Mouse (Mus musculus) MEL (cell line): ENCODE data around the gene Gm19684. TPM values are rescaled to one million over a fixed set of nuclear protein-coding genes. Genes with fewer than 3 reads are reported as not detected.
A peak's percentile ranks its signal among the peaks of the same experiment; 100 is the strongest.
"Not testable (repeated sequence)": the region's sequence is repeated elsewhere in the genome, so short reads cannot be mapped to it uniquely, and the experiment has no call there.

ENCODE experiments used
- DNase-seq: peaks from one replicate; pipeline ENCODE4 v3.0.0; 2011; ENCODE audit warnings: low read depth, low spot score
- H3K27ac ChIP-seq: 2 replicates; pipeline ENCODE4 v1.5.1; 2012; ENCODE audit warnings: low read depth, mild to moderate bottlenecking, control low read depth, low read length, moderate library complexity; ENCODE audit not compliant: control insufficient read depth
- H3K27me3 ChIP-seq, 2 experiments: fragments of 150-350 bp in 1 of 2; sonication (generic) in 1 of 2; 2 replicates each; pipeline ENCODE4 v1.6.1; 2012; ENCODE audit warnings: low read length in 2 of 2, mild to moderate bottlenecking in 2 of 2, improper control_type of control experiment in 1 of 2, moderate library complexity in 1 of 2; ENCODE audit not compliant: insufficient read depth in 2 of 2, control insufficient read depth in 1 of 2
- H3K36me3 ChIP-seq, 2 experiments: 2 replicates each; pipeline ENCODE4 v1.6.1; 2012 to 2014; ENCODE audit warnings: low read length in 2 of 2, improper control_type of control experiment in 1 of 2, inconsistent platforms in 1 of 2, mild to moderate bottlenecking in 1 of 2; ENCODE audit not compliant: insufficient read depth in 2 of 2, control insufficient read depth in 1 of 2
- H3K4me1 ChIP-seq, 2 experiments: fragments of 150-350 bp in 1 of 2; sonication (generic) in 1 of 2; 2 replicates each; pipeline ENCODE4 v1.6.1; 2012; ENCODE audit warnings: low read length in 2 of 2, improper control_type of control experiment in 1 of 2, mild to moderate bottlenecking in 1 of 2; ENCODE audit not compliant: insufficient read depth in 2 of 2, control insufficient read depth in 1 of 2
- H3K4me3 ChIP-seq, 2 experiments: fragments of 150-350 bp in 1 of 2; sonication (generic) in 1 of 2; 2 replicates each; pipeline ENCODE4 v1.5.1; 2012; ENCODE audit warnings: low read depth in 2 of 2, low read length in 2 of 2, mild to moderate bottlenecking in 2 of 2, moderate library complexity in 2 of 2, control low read depth in 1 of 2, improper control_type of control experiment in 1 of 2; ENCODE audit not compliant: control insufficient read depth in 1 of 2, insufficient read depth in 1 of 2
- H3K79me2 ChIP-seq: 2 replicates; pipeline ENCODE4 v1.6.1; 2012; ENCODE audit warnings: mild to moderate bottlenecking, low read length, moderate library complexity; ENCODE audit not compliant: control insufficient read depth, poor library complexity, insufficient read depth
- H3K9ac ChIP-seq: 2 replicates; pipeline ENCODE4 v1.6.1; 2012; ENCODE audit warnings: low read depth, mild to moderate bottlenecking, control low read depth, low read length, moderate library complexity; ENCODE audit not compliant: control insufficient read depth, poor library complexity, severe bottlenecking
- H3K9me3 ChIP-seq: fragments of 150-350 bp; sonication (generic); replicated peaks from 2 replicates; pipeline ENCODE4 v1.6.1; 2012; ENCODE audit warnings: mild to moderate bottlenecking, low read length, improper control_type of control experiment, moderate library complexity; ENCODE audit not compliant: insufficient read depth
- BHLHE40 ChIP-seq: IDR thresholded peaks from 2 replicates; pipeline ENCODE4 v1.6.1; 2012; ENCODE audit warnings: low read depth, mild to moderate bottlenecking, inconsistent platforms, low read length, improper control_type of control experiment, borderline replicate concordance
- USF1 ChIP-seq: IDR thresholded peaks from 2 replicates; pipeline ENCODE4 v1.6.1; 2014; ENCODE audit warnings: low read depth, mild to moderate bottlenecking, inconsistent platforms, low read length, improper control_type of control experiment, moderate library complexity
- polyA plus RNA-seq, 2 experiments: library from polyadenylated mRNA; stranded (reverse) in 1 of 2; unstranded in 1 of 2; fragments of >175 nt in 1 of 2; fragments of >200 nt in 1 of 2; gene quantifications; 2 replicates each; pipeline versions ENCODE4 v1.2.1 to v1.2.4; 2012; ENCODE audit warnings: low replicate concordance in 2 of 2, low read depth in 1 of 2; ENCODE audit not compliant: insufficient read length in 2 of 2, insufficient read depth in 1 of 2, missing spikeins in 1 of 2
- total RNA-seq: library from RNA; depleted of rRNA; stranded (reverse); fragments of 300-350 nt; gene quantifications from 2 replicates; pipeline ENCODE4 v1.2.3, GENCODE M21; 2012

The Gm19684 gene
- total and polyA plus RNA-seq, 3 experiments: not detected

DNA sequence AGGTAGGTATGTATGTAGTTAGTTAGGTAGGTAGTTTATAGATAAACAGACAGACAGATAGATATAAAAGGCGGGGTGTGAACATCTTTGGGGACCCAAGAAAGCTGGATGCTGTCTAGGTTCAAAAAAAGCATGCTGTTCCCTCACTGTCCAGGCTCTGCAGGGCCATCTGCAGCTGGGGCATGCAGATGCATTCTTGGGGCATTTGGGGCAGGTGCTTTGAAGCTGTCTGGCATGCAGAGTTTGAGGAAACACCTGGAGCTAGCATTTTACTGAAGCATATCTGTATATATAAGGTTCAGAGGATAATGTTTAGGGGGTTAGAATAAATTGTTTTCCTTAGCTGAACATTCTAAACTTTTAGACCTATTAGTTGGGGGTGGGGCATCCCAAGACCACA is 25.5 kb downstream of the Gm19684 start:
- H3K27me3 ChIP-seq: not testable (repeated sequence)

DNA sequence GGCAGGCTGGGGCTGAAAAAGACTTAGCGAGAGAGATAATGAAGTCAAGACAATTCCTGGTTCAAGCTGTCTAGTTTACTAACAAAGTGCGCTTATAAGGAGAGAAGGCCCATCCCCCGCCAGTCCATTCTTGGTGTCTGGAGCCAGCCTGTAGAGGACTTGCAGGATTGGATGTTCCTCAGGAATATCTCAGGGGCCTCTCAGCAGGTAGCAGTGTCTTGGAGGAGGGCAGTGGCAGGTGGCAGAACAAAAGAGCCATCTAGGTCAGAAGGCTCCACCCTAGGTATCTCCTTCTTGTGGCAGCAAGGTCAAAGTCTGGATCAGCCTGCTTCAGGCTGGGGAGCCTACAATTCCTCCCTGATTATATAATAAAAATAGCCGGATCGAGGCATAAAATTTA is 27.0 kb downstream of the Gm19684 start:
- DNase-seq, H3K4me3 ChIP-seq, H3K79me2 ChIP-seq, H3K9ac ChIP-seq, H3K27ac ChIP-seq, H3K9me3 ChIP-seq, H3K36me3 ChIP-seq, H3K4me1 ChIP-seq, H3K27me3 ChIP-seq: not testable (repeated sequence)

More for the DNA sequence above, 25.5 kb downstream of the Gm19684 start:
- not testable (repeated sequence) for H3K27ac ChIP-seq, H3K4me3 ChIP-seq, H3K4me1 ChIP-seq, H3K36me3 ChIP-seq, H3K9me3 ChIP-seq, H3K79me2 ChIP-seq, DNase-seq, H3K9ac ChIP-seq

DNA sequence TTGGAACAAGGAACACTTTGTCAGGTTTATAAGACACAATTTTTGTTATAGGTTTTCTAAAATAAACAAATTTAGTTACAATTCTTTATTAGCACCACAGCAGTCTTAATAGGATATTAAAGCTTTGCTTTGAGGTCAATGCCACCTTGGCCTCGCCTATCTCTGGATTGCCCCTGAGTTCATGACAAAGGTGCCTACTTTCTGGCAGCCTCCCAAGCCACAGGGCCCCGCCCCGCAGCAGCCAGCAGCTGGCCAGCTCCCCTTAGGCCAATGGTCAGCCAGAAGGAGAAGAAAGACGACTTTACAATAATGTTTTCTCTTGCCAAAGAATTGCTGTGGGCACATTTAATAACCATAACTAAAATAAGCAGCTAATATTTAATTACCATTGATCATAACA is 29.7 kb downstream of the Gm19684 start:
- H3K9ac ChIP-seq, H3K36me3 ChIP-seq, H3K27me3 ChIP-seq, H3K79me2 ChIP-seq, H3K4me3 ChIP-seq, H3K9me3 ChIP-seq, H3K4me1 ChIP-seq, DNase-seq, H3K27ac ChIP-seq: not testable (repeated sequence)

- Histone ChIP-seq H3K9me3 (no peaks in the 10 kb centered on the region), H3K27me3 (no peaks in the 10 kb centered on the region; a peak in 1 of 4 replicates), H3K9ac (no peak overlapping the region), H3K79me2 (no peaks in the 10 kb centered on the region), H3K36me3 (no peaks in the 10 kb centered on the region), H3K4me1 (no peaks in the 10 kb centered on the region), H3K27ac (no peak overlapping the region), H3K4me3 (peak overlapping the region in 1 of 2 experiments; percentile 29; a peak in 1 of 4 replicates)
- TF ChIP-seq BHLHE40 (no peak), USF1 (0 out of 2 replicates have a peak, but pooled peaks have one; percentile 33)
- no peak for DNase-seq
These were observed 33.0 kb downstream of the Gm19684 start for GRCm38 (mm10) chr17:36154271-36155149.

GRCm38 (mm10) chr17:36157782-36158181 is 36.3 kb downstream of the Gm19684 start:
- not testable (repeated sequence) for H3K4me1 ChIP-seq, H3K9ac ChIP-seq, H3K36me3 ChIP-seq, H3K9me3 ChIP-seq, DNase-seq, H3K27me3 ChIP-seq, H3K27ac ChIP-seq, H3K4me3 ChIP-seq, H3K79me2 ChIP-seq

GRCm38 (mm10) chr17:36158264-36158663 is 36.8 kb downstream of the Gm19684 start:
- not testable (repeated sequence) for H3K4me1 ChIP-seq, H3K79me2 ChIP-seq, H3K27me3 ChIP-seq, H3K9ac ChIP-seq, H3K4me3 ChIP-seq, H3K36me3 ChIP-seq, H3K9me3 ChIP-seq, H3K27ac ChIP-seq, DNase-seq
